Mouse (Mus musculus): Measurements from ENCODE around the gene Notch4. TPM values are rescaled to one million over a fixed set of nuclear protein-coding genes. Genes with fewer than 3 reads are reported as not detected.
A peak's percentile ranks its signal among the peaks of the same experiment; 100 is the strongest.

The Notch4 gene
- polyA plus RNA-seq, 1 experiment: 16.7 TPM

DNA sequence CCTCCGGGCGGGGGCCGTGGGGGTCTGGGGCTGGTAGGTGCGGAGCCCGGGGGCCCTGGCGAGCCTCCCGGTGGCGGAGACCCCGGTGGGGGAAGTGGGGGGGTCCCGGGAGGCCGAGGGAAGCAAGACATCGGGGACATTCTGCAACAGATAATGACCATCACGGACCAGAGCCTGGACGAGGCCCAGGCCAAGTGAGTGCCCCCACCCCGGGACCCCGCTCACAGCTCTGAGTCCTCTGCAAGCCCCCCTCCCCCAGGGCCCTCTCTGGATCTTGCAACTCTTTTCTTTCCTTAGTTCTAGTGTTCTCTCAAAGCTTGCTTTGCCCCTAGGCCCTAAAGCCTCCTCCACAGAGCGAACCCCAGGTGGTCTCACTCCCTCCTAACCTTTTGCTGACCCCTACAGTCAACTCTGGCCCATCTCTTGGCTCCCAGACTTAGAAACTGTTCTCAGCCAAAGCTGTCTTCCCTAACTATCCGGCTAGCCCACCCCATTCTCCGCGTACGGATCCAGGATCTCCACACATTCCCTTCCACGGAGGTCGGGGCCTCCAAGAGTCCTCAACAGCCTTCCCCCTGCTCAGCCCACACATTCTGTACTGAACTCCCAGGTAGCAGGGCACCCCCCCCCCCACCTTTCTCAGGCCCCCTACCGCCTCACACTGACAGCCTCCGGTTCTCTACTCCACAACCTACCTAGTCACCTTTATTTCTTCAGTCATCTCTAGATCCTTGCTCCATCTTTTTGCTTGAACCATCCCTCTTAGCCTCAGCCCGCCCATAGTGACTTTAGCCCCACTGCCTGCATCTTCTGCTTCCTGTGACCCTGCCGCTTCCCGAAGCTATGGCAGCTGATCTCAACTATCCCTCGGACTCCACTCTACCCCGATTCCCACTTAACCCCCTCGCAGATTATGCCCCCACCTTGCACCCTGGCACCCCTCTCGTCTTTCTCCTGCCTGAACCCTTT is 28.8 kb downstream of the Notch4 start:
- H3K27ac ChIP-seq (ENCODE audit: insufficient read depth, low read depth, low read length): peak overlapping the region; percentile 66
- H3K27me3 ChIP-seq (ENCODE audit: control insufficient read depth, insufficient read depth, low read length): no peaks in the 10 kb centered on the region
- H3K4me1 ChIP-seq (ENCODE audit: control insufficient read depth, insufficient read depth, insufficient read length, low read length): peaks cover 18% of the 10 kb centered on the region
- peak overlapping the region; percentile 96 for H3K4me3 ChIP-seq (ENCODE audit: low read depth, low read length)
- 4% methylated on average over 31 of the region's 32 CpGs for WGBS
- TF ChIP-seq POLR2A (IDR thresholded peaks at IDR 0.05; ENCODE audit: low read depth, low read length): no peak
- no peak for TF ChIP-seq CTCF (IDR thresholded peaks at IDR 0.05; ENCODE audit: extremely low read depth, insufficient read length, insufficient replicate concordance, low read depth, low read length)
- peaks cover 20% of the 10 kb centered on the region for H3K36me3 ChIP-seq (ENCODE audit: control insufficient read depth, insufficient read depth, low read length)

DNA sequence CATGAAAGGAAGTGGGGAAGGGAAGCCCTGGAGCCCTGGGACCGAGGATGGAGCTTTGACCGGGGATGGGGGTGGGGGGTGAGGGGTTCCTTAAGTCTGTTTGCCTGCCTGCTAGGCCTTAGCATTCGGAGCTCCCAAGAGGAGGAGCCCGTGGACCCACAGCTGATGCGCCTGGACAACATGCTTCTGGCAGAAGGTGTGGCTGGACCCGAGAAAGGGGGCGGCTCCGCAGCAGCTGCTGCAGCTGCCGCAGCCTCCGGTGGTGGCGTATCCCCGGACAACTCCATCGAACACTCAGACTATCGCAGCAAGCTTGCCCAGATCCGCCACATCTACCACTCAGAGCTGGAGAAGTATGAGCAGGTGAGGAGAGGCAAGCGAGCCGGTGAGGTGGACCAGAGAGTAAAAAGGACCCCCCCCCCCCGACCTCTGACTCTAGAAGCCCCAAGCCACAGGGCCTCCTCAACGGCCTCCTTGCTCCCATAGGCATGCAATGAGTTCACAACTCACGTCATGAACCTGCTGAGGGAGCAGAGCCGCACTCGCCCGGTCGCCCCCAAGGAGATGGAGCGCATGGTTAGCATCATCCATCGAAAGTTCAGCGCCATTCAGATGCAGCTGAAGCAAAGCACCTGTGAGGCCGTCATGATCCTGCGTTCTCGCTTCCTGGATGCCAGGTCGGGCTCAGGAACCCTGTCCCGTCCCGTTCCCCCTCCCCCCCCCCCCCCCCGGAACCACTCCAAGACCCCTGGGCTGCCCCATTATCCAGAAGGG is 29.9 kb downstream of the Notch4 start:
- H3K27ac ChIP-seq (ENCODE audit: insufficient read depth, low read depth, low read length): no peak overlapping the region
- no peaks in the 10 kb centered on the region for H3K27me3 ChIP-seq (ENCODE audit: control insufficient read depth, insufficient read depth, low read length)
- peak overlapping the region; percentile 96 for H3K4me3 ChIP-seq (ENCODE audit: low read depth, low read length)
- peaks cover 20% of the 10 kb centered on the region for H3K36me3 ChIP-seq (ENCODE audit: control insufficient read depth, insufficient read depth, low read length)
- peaks cover 15% of the 10 kb centered on the region for H3K4me1 ChIP-seq (ENCODE audit: control insufficient read depth, insufficient read depth, insufficient read length, low read length)
- TF ChIP-seq POLR2A (IDR thresholded peaks at IDR 0.05; ENCODE audit: low read depth, low read length): no peak
- TF ChIP-seq CTCF (IDR thresholded peaks at IDR 0.05; ENCODE audit: extremely low read depth, insufficient read length, insufficient replicate concordance, low read depth, low read length): no peak
- 46% methylated on average over 34 of the region's 34 CpGs for WGBS

DNA sequence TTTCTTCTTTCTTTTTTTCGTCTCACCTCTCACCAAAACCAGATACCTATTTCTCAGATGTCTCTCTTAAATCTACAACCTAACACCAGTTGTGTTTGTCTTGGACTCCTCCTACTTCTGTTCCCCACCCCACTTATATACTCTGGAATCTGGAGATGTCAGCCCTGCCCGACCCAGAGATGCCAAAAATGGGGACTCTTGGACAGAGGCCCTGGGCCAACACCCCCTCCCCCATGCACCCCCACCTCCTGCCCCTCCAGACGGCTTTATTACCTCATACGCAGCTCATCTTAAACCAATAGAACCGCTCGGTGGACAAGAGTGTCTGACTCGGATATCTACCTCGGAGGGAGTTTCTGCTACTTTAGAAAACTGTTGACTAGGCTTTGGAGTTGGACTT is 32.0 kb downstream of the Notch4 start:
- Histone ChIP-seq H3K4me3 (ENCODE audit: low read depth, low read length) (no peak overlapping the region), H3K27ac (ENCODE audit: insufficient read depth, low read depth, low read length) (no peak overlapping the region), H3K27me3 (ENCODE audit: control insufficient read depth, insufficient read depth, low read length) (no peaks in the 10 kb centered on the region), H3K4me1 (ENCODE audit: control insufficient read depth, insufficient read depth, insufficient read length, low read length) (peaks cover 14% of the 10 kb centered on the region), H3K36me3 (ENCODE audit: control insufficient read depth, insufficient read depth, low read length) (peaks cover 28% of the 10 kb centered on the region)
- 75% methylated on average over 8 of the region's 8 CpGs for WGBS
- no peak for TF ChIP-seq CTCF (IDR thresholded peaks at IDR 0.05; ENCODE audit: extremely low read depth, insufficient read length, insufficient replicate concordance, low read depth, low read length)
- TF ChIP-seq POLR2A (IDR thresholded peaks at IDR 0.05; ENCODE audit: low read depth, low read length): no peak

DNA sequence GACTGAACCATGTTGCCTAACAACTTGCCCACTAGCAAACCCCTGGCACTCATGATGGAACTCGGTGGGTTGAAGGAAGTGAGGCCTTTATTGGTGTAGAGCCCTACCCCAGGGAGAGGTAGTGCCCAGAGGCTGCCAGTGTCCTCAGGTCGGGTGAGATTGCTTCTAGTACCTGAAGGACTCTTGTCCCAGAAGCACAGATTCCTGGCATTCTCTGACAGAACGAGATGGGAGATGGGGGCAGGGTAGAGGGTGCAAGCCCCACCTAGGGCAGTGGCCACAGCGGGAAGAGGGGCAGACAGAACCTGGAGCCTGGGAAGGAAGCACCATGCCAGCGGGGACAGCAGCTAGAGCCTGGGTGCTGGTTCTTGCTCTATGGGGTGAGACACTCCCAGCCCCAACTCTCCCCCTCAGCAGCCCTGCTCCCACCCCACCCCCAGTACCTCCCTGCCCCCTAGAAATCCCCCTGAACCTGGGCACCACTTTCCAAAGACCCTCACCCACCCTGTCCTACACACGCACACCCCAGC is 33.6 kb downstream of the Notch4 start, which contains the start of gene Ager:
Gene Ager (plus strand): TSS at position 297 of the 530 bp plus-strand sequence.
- TF ChIP-seq POLR2A (IDR thresholded peaks at IDR 0.05; ENCODE audit: low read depth, low read length): no peak
- no peak for TF ChIP-seq CTCF (IDR thresholded peaks at IDR 0.05; ENCODE audit: extremely low read depth, insufficient read length, insufficient replicate concordance, low read depth, low read length)
- Histone ChIP-seq H3K27ac (ENCODE audit: insufficient read depth, low read depth, low read length) (no peak within 1 kb of the TSS), H3K36me3 (ENCODE audit: control insufficient read depth, insufficient read depth, low read length) (peaks cover 31% of the 10 kb centered on the region), H3K4me3 (ENCODE audit: low read depth, low read length) (no peak within 1 kb of the TSS), H3K27me3 (ENCODE audit: control insufficient read depth, insufficient read depth, low read length) (no peaks in the 10 kb centered on the region), H3K4me1 (ENCODE audit: control insufficient read depth, insufficient read depth, insufficient read length, low read length) (peaks cover 11% of the 10 kb centered on the region)
- 19% methylated on average over 6 of the region's 6 CpGs for WGBS

DNA sequence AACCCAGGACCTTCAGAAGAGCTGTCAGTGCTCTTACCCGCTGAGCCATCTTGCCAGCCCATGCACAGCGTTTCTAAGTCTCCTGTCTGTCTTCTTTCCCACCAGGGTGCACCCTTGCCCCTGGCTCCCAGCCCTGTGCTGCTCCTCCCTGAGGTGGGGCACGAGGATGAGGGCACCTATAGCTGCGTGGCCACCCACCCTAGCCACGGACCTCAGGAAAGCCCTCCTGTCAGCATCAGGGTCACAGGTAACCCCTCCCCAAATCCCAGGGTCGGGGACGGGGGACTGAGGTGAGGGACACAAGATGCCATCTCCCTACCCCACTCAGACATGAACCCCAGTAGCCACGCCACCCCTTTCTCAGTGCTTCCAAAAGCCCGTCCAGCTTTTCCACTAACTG is 35.8 kb downstream of the Notch4 start:
- TF ChIP-seq CTCF (IDR thresholded peaks at IDR 0.05; ENCODE audit: extremely low read depth, insufficient read length, insufficient replicate concordance, low read depth, low read length) (no peak), POLR2A (IDR thresholded peaks at IDR 0.05; ENCODE audit: low read depth, low read length) (no peak)
- WGBS: 68% methylated on average over 9 of the region's 9 CpGs
- Histone ChIP-seq H3K27me3 (ENCODE audit: control insufficient read depth, insufficient read depth, low read length) (no peaks in the 10 kb centered on the region), H3K27ac (ENCODE audit: insufficient read depth, low read depth, low read length) (no peak overlapping the region), H3K4me1 (ENCODE audit: control insufficient read depth, insufficient read depth, insufficient read length, low read length) (peaks cover 11% of the 10 kb centered on the region), H3K36me3 (ENCODE audit: control insufficient read depth, insufficient read depth, low read length) (peaks cover 24% of the 10 kb centered on the region), H3K4me3 (ENCODE audit: low read depth, low read length) (no peak overlapping the region)

DNA sequence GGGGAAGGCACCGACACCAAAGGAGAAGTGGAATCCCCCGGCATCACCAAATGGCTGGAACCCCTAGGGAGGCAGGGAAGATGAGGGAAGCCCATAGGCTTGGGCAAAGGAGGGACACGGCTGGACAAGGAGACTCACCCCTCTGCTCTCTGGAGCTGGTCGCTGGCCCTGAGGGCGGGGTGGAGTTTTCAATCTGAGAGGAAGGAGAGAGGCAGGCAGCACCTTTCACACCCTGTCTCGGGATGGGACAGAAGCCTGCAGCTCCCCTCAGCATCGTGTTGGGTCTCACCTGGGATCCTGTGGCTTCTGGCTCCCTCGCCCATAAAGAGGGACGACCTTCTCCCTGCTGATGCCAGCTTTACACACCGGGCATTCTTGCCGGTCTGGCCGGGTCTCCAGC is 37.7 kb downstream of the Notch4 start:
- Histone ChIP-seq H3K36me3 (ENCODE audit: control insufficient read depth, insufficient read depth, low read length) (peaks cover 11% of the 10 kb centered on the region), H3K4me1 (ENCODE audit: control insufficient read depth, insufficient read depth, insufficient read length, low read length) (peaks cover 17% of the 10 kb centered on the region), H3K27me3 (ENCODE audit: control insufficient read depth, insufficient read depth, low read length) (no peaks in the 10 kb centered on the region), H3K4me3 (ENCODE audit: low read depth, low read length) (no peak overlapping the region), H3K27ac (ENCODE audit: insufficient read depth, low read depth, low read length) (no peak overlapping the region)
- no peak for TF ChIP-seq POLR2A (IDR thresholded peaks at IDR 0.05; ENCODE audit: low read depth, low read length)
- TF ChIP-seq CTCF (IDR thresholded peaks at IDR 0.05; ENCODE audit: extremely low read depth, insufficient read length, insufficient replicate concordance, low read depth, low read length): no peak
- 76% methylated on average over 12 of the region's 12 CpGs for WGBS

Data from small intestine, adult 2 months (tissue).